ENCODE assay signal across 26 mouse cellular contexts in the genomic region with DNA sequence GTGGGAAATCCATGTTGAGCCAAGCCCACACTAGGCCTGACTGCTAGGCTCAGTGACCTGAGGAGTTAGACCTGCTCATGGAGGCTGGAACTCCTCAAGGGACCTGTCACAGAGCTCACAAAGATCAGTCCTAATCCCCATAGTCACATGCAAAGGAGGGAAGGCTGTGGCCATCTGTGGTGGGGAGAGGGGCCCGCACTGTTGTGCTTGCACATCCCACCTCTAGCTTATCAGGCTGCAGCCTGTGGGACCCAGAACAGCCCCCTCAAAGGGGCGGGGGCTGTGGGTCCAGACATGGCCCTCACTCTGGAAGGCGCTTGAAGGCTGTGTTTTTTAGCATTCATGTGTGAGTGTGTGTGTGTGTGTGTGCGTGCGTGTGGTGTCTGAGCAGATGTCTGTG.
DNase-seq lines count a peak whose midpoint lies in the region; ATAC-seq and TF ChIP-seq lines count a peak whose summit lies in the region.
"Had no signal": no experiment of that assay in that cellular context is flagged by ENCODE, and none has a peak within 500 bp of the region (broad histone marks: within the 10 kb centered on the region; RNA-seq: fewer than 3 reads in every experiment).

No protein-coding gene starts in this region.

- no peaks in the 10 kb centered on the region for H3K9me3 ChIP-seq in forebrain, embryonic 14.5 days (replicated peaks; ENCODE audit: control insufficient read depth, low read length)
- no peaks in the 10 kb centered on the region for H3K9me3 ChIP-seq in forebrain, embryonic 15.5 days
- no peaks in the 10 kb centered on the region for H3K9me3 ChIP-seq in midbrain, embryonic 10.5 days (replicated peaks)
- no peaks in the 10 kb centered on the region for H3K9me3 ChIP-seq in midbrain, embryonic 16.5 days (replicated peaks; ENCODE audit: control insufficient read depth, low read length, poor library complexity, severe bottlenecking)
- H3K9me3 ChIP-seq in limb, embryonic 13.5 days, result no peaks in the 10 kb centered on the region
- H3K9me3 ChIP-seq: embryonic facial prominence, embryonic 13.5 days; hindbrain, embryonic 12.5 days; kidney, embryonic 15.5 days; liver, embryonic 13.5 days; neural tube, embryonic 12.5 days had no signal

- H3K27me3 ChIP-seq in forebrain, embryonic 14.5 days (replicated peaks; ENCODE audit: control insufficient read depth, insufficient read depth, low read length), result no peaks in the 10 kb centered on the region
- H3K27me3 ChIP-seq in forebrain, embryonic 15.5 days, result no peaks in the 10 kb centered on the region
- peaks cover 55% of the 10 kb centered on the region for H3K27me3 ChIP-seq in midbrain, embryonic 10.5 days (ENCODE audit: low read depth, poor library complexity, severe bottlenecking)
- no peaks in the 10 kb centered on the region for H3K27me3 ChIP-seq in midbrain, embryonic 16.5 days (ENCODE audit: control insufficient read depth, insufficient read depth, low read depth, low read length)
- H3K27me3 ChIP-seq in limb, embryonic 13.5 days, result peaks cover 15% of the 10 kb centered on the region

- H3K4me1 ChIP-seq in forebrain, embryonic 14.5 days (ENCODE audit: control insufficient read depth, insufficient read depth, low read length), result peaks cover 43% of the 10 kb centered on the region
- H3K4me1 ChIP-seq in forebrain, embryonic 15.5 days, result peaks cover 49% of the 10 kb centered on the region
- peaks cover 65% of the 10 kb centered on the region for H3K4me1 ChIP-seq in midbrain, embryonic 10.5 days
- peaks cover 15% of the 10 kb centered on the region for H3K4me1 ChIP-seq in midbrain, embryonic 16.5 days (ENCODE audit: control insufficient read depth, insufficient read depth, low read length)
- peaks cover 50% of the 10 kb centered on the region for H3K4me1 ChIP-seq in limb, embryonic 13.5 days
- H3K4me1 ChIP-seq: kidney, embryonic 15.5 days; liver, embryonic 13.5 days had no signal

- no peak for DNase-seq in forebrain, embryonic 14.5 days (ENCODE audit: low spot score)
- DNase-seq in midbrain, embryonic 10.5 days (ENCODE audit: low spot score), result peak; percentile 52
- peak; percentile 60 for DNase-seq in brain, embryonic 14.5 days (ENCODE audit: low read depth)
- no peak for DNase-seq in MN1 (ENCODE audit: low spot score)
- DNase-seq: adrenal gland, postnatal 14 days; cerebellum, adult 11-12 months; cerebellum, adult 9-11 months; embryo, embryonic 11 days; gastrocnemius, postnatal 10 days; kidney, adult 18-20 months; kidney, postnatal 25 days; liver, embryonic 13.5 days; lung, adult 18-20 months; lung, postnatal 4 days; right cerebral cortex, postnatal 14 days; thymus, postnatal 4 days had no signal

- H3K27ac ChIP-seq in forebrain, embryonic 14.5 days (ENCODE audit: low read depth, low read length), result 0 out of 2 replicates have a peak overlapping the region, but pooled peaks have one; percentile 44
- no peak overlapping the region for H3K27ac ChIP-seq in forebrain, embryonic 15.5 days (replicated peaks)
- peak overlapping the region; percentile 88 for H3K27ac ChIP-seq in midbrain, embryonic 10.5 days (replicated peaks)
- no peak overlapping the region for H3K27ac ChIP-seq in midbrain, embryonic 16.5 days (ENCODE audit: low read length)
- H3K27ac ChIP-seq in limb, embryonic 13.5 days, result no peak overlapping the region
- H3K27ac ChIP-seq: embryonic facial prominence, embryonic 13.5 days; hindbrain, embryonic 12.5 days; kidney, embryonic 15.5 days; left cerebral cortex, adult 2 months; liver, embryonic 13.5 days; neural tube, embryonic 12.5 days had no signal

- no peak overlapping the region for H3K4me3 ChIP-seq in forebrain, embryonic 14.5 days (ENCODE audit: low read depth, low read length)
- no peak overlapping the region for H3K4me3 ChIP-seq in forebrain, embryonic 15.5 days
- no peak overlapping the region for H3K4me3 ChIP-seq in midbrain, embryonic 10.5 days
- no peak overlapping the region for H3K4me3 ChIP-seq in midbrain, embryonic 16.5 days (ENCODE audit: low read depth, low read length)
- H3K4me3 ChIP-seq in limb, embryonic 13.5 days, result no peak overlapping the region
- H3K4me3 ChIP-seq: embryonic facial prominence, embryonic 13.5 days; hindbrain, embryonic 12.5 days; kidney, embryonic 15.5 days; left cerebral cortex, adult 2 months; liver, embryonic 13.5 days; neural tube, embryonic 12.5 days had no signal

- no peak overlapping the region for H3K4me2 ChIP-seq in forebrain, embryonic 14.5 days (ENCODE audit: low read length)
- H3K4me2 ChIP-seq in forebrain, embryonic 15.5 days (replicated peaks), result no peak overlapping the region
- H3K4me2 ChIP-seq in midbrain, embryonic 16.5 days (ENCODE audit: low read length), result no peak overlapping the region
- no peak overlapping the region for H3K4me2 ChIP-seq in limb, embryonic 13.5 days (replicated peaks)
- H3K4me2 ChIP-seq: embryonic facial prominence, embryonic 13.5 days; hindbrain, embryonic 12.5 days; kidney, embryonic 15.5 days; liver, embryonic 13.5 days; neural tube, embryonic 12.5 days had no signal

- no peak overlapping the region for H3K9ac ChIP-seq in forebrain, embryonic 14.5 days (ENCODE audit: low read length)
- H3K9ac ChIP-seq in forebrain, embryonic 15.5 days (replicated peaks), result no peak overlapping the region
- no peak overlapping the region for H3K9ac ChIP-seq in midbrain, embryonic 16.5 days (ENCODE audit: low read depth, low read length)
- H3K9ac ChIP-seq in limb, embryonic 13.5 days, result no peak overlapping the region
- H3K9ac ChIP-seq: embryonic facial prominence, embryonic 13.5 days; hindbrain, embryonic 12.5 days; kidney, embryonic 15.5 days; liver, embryonic 13.5 days; neural tube, embryonic 12.5 days had no signal

- H3K36me3 ChIP-seq in forebrain, embryonic 14.5 days (ENCODE audit: control insufficient read depth, insufficient read depth, low read length), result no peaks in the 10 kb centered on the region
- H3K36me3 ChIP-seq in forebrain, embryonic 15.5 days, result no peaks in the 10 kb centered on the region
- H3K36me3 ChIP-seq in midbrain, embryonic 10.5 days, result no peaks in the 10 kb centered on the region
- H3K36me3 ChIP-seq in midbrain, embryonic 16.5 days (ENCODE audit: control insufficient read depth, insufficient read depth, low read length), result no peaks in the 10 kb centered on the region
- H3K36me3 ChIP-seq in limb, embryonic 13.5 days, result no peaks in the 10 kb centered on the region
- H3K36me3 ChIP-seq: embryonic facial prominence, embryonic 13.5 days; hindbrain, embryonic 12.5 days; kidney, embryonic 15.5 days; liver, embryonic 13.5 days; neural tube, embryonic 12.5 days had no signal

- no peak for ATAC-seq in forebrain, embryonic 14.5 days
- no peak; the same call in 1 of the 2 replicates for ATAC-seq in forebrain, embryonic 15.5 days (replicated peaks)
- no peak for ATAC-seq in midbrain, embryonic 16.5 days
- 0 out of 2 replicates have a peak, but pooled peaks have one; percentile 34 for ATAC-seq in limb, embryonic 13.5 days (ENCODE audit: low FRiP score, low read depth)
- ATAC-seq: inflammation-experienced regulatory T-cells, adult 6 months; lung, postnatal 0 days had no signal

- WGBS in forebrain, embryonic 14.5 days, result 70% methylated on average over 5 of the region's 5 CpGs
- 65% methylated on average over 5 of the region's 5 CpGs for WGBS in forebrain, embryonic 15.5 days
- 71% methylated on average over 5 of the region's 5 CpGs for WGBS in midbrain, embryonic 10.5 days
- 55% methylated on average over 5 of the region's 5 CpGs for WGBS in midbrain, embryonic 16.5 days
- WGBS in limb, embryonic 13.5 days, result 75% methylated on average over 5 of the region's 5 CpGs

- no peak for TF ChIP-seq CTCF in brain, embryonic 14.5 days (IDR thresholded peaks at IDR 0.05; ENCODE audit: borderline replicate concordance, extremely low read depth, insufficient read depth, insufficient read length)

- no peak for TF ChIP-seq POLR2A in brain, embryonic 14.5 days (IDR thresholded peaks at IDR 0.05; ENCODE audit: borderline replicate concordance, extremely low read depth, insufficient read depth, insufficient read length, poor library complexity, severe bottlenecking)

Comparison
In these comparisons a context has a peak if more than half of its experiments do, and no peak if none do; other contexts are left out.
1. H3K27ac ChIP-seq: peak in forebrain, embryonic 14.5 days (single experiment) and midbrain, embryonic 10.5 days (single experiment); none in forebrain, embryonic 15.5 days (single experiment), midbrain, embryonic 16.5 days (single experiment) and limb, embryonic 13.5 days (single experiment).
2. DNase-seq: peak in midbrain, embryonic 10.5 days (single experiment) and brain, embryonic 14.5 days (single experiment); none in forebrain, embryonic 14.5 days (single experiment) and MN1 (single experiment).